Mouse (Mus musculus) hindbrain, embryonic 14.5 days (tissue): Measurements from ENCODE around the gene Cnnm2. TPM values are rescaled to one million over a fixed set of nuclear protein-coding genes. Genes with fewer than 3 reads are reported as not detected.

Source experiments
- ATAC-seq: fragments of 200-750 bp; cut with Nextera tagmentation; 2 replicates; pipeline ENCODE4 v1.8.0; 2017; ENCODE audit warnings: moderate number of reproducible peaks, mild to moderate bottlenecking, moderate TSS enrichment, moderate library complexity; ENCODE audit not compliant: low FRiP score
- DNase-seq: peaks from one replicate; pipeline ENCODE4 v3.0.0-alpha.2; 2015; ENCODE audit warnings: low spot score
- H3K27ac ChIP-seq: fragments of 300-500 bp; sonication (generic); 2 replicates; pipeline ENCODE4 v1.5.1; 2014; ENCODE audit warnings: mild to moderate bottlenecking, moderate library complexity
- H3K27me3 ChIP-seq: fragments of 300-500 bp; sonication (generic); 2 replicates; pipeline ENCODE4 v1.6.1; 2014; ENCODE audit warnings: mild to moderate bottlenecking, low read length, mixed read lengths; ENCODE audit not compliant: control insufficient read depth, insufficient read depth
- H3K36me3 ChIP-seq: fragments of 300-500 bp; sonication (generic); replicated peaks from 2 replicates; pipeline ENCODE4 v1.6.1; 2014; ENCODE audit not compliant: control insufficient read depth, insufficient read depth
- H3K4me1 ChIP-seq: fragments of 300-500 bp; sonication (generic); replicated peaks from 2 replicates; pipeline ENCODE4 v1.6.1; 2014; ENCODE audit warnings: antibody characterized with exemption, low read length, mixed read lengths; ENCODE audit not compliant: control insufficient read depth, insufficient read depth
- H3K4me2 ChIP-seq: fragments of 300-500 bp; sonication (generic); replicated peaks from 2 replicates; pipeline ENCODE4 v1.6.1; 2014; ENCODE audit warnings: mild to moderate bottlenecking, moderate library complexity
- H3K4me3 ChIP-seq: fragments of 300-500 bp; sonication (generic); replicated peaks from 2 replicates; pipeline ENCODE4 v1.5.1; 2014; ENCODE audit warnings: mild to moderate bottlenecking, low read length
- H3K9ac ChIP-seq: fragments of 300-500 bp; sonication (generic); 2 replicates; pipeline ENCODE4 v1.6.1; 2014
- H3K9me3 ChIP-seq: fragments of 300-500 bp; sonication (generic); 2 replicates; pipeline ENCODE4 v1.6.1; 2016; ENCODE audit warnings: low read length; ENCODE audit not compliant: control insufficient read depth
- WGBS: fragments of 180-500 bp; shearing (Covaris S2); extraction: QIAGEN DNeasy Blood & Tissue Kit; methylation state at CpG from one replicate; pipeline ENCODE4 v1.1.7; 2014; 5-methylcytosine and 5-hydroxymethylcytosine counted together
- polyA plus RNA-seq: library from polyadenylated mRNA; unstranded; fragments of >200 nt; fragmentation: Nextera tagmentation; extraction: Ambion mirVana; gene quantifications from 2 replicates; pipeline ENCODE4 v1.2.1, GENCODE M21; 2014

Cnnm2 gene
- polyA plus RNA-seq, 1 experiment from 2014 or later: 10.8 TPM

DNA sequence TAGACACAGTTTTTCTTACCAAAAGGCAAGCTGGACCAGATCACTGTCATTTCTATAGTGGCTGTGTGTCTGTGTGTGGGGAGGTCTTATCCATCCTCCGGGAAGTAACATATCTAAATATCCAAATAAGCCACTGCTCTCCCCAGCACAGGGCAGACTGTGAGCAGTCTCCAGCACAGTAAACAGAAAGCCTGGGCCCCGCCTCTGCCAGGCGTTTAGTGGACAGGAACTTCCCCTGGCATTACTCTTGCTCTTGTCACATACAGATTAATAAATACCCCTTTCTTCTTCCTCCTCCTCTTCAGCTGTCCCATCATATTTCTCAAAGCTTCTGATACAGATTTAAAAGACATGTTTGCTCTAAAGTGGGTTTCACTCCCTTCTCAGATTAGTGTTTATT lies 101.2 kb downstream of the Cnnm2 start:
- no peaks in the 10 kb centered on the region for H3K9me3 ChIP-seq
- H3K27ac ChIP-seq: no peak overlapping the region
- H3K36me3 ChIP-seq: peaks cover 4% of the 10 kb centered on the region; the same call in 1 of the 2 replicates
- WGBS: 83% methylated on average over 3 of the region's 3 CpGs
- DNase-seq (no peak), ATAC-seq (no peak)
- no peak overlapping the region for H3K9ac ChIP-seq
- no peak overlapping the region for H3K4me3 ChIP-seq
- no peak overlapping the region for H3K4me2 ChIP-seq
- no peaks in the 10 kb centered on the region; the same call in 1 of the 2 replicates for H3K4me1 ChIP-seq
- no peaks in the 10 kb centered on the region for H3K27me3 ChIP-seq

DNA sequence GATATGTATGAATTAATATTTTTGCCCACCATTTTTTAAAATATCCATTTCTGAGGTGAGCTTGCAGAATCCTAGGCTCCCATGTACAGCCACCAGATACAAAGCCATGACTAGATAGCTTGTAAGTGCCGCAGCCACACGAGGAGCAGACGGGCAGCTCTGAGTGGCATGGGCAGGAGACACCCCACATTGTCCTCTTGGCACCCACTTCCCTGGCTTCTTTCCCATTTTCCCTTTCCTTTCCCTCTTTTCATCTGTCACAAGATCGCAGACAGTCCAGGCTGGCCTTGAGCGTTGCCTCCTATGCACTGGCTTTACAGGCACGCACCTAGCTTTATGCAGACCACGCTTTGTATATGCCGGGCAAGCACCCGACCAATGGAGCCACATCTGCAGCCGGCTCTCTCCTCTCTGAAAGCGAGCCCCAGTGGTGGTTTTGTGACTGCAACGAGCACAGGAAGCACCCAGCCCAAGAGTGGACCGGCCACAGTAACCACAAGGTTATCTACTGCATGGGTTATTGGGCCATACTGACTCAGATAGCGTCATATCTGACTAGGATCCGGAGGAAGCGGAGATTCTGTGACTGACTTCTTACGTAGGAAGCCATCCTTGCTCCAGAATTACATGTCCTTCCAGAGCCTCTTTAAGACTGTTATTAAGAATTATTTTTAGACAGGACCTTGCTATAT lies 102.0 kb downstream of the Cnnm2 start:
- Histone ChIP-seq H3K9ac (no peak overlapping the region), H3K9me3 (no peaks in the 10 kb centered on the region), H3K36me3 (peaks cover 4% of the 10 kb centered on the region; the same call in 1 of the 2 replicates), H3K4me2 (no peak overlapping the region), H3K27ac (no peak overlapping the region), H3K27me3 (no peaks in the 10 kb centered on the region), H3K4me1 (no peaks in the 10 kb centered on the region), H3K4me3 (no peak overlapping the region)
- ATAC-seq (no peak), DNase-seq (no peak)
- WGBS: 87% methylated on average over 17 of the region's 17 CpGs

DNA sequence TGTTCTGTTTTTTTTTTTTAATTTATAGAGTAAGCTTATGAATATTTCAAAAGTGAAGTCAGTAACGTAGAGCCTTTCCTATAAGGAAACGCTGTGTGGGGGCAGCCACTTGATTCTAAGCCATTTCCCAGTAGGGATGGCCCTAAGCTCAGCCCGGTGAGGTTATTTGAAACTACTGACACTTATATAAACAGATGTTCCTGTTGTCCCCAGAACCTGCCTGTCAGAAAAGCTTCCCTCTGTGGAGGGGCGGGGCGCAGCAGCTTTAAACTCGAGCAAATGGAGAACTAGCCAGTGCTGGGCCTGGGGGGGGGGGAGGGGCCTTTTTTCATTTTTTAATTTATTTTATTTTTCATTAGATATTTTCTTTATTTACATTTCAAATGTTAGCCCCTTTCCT lies 102.7 kb downstream of the Cnnm2 start:
- Histone ChIP-seq H3K4me2 (no peak overlapping the region), H3K4me3 (no peak overlapping the region), H3K27ac (no peak overlapping the region), H3K9ac (no peak overlapping the region), H3K9me3 (no peaks in the 10 kb centered on the region), H3K4me1 (no peaks in the 10 kb centered on the region), H3K36me3 (peaks cover 2% of the 10 kb centered on the region; the same call in 1 of the 2 replicates), H3K27me3 (no peaks in the 10 kb centered on the region)
- ATAC-seq (no peak), DNase-seq (no peak)
- 61% methylated on average over 6 of the region's 6 CpGs for WGBS

DNA sequence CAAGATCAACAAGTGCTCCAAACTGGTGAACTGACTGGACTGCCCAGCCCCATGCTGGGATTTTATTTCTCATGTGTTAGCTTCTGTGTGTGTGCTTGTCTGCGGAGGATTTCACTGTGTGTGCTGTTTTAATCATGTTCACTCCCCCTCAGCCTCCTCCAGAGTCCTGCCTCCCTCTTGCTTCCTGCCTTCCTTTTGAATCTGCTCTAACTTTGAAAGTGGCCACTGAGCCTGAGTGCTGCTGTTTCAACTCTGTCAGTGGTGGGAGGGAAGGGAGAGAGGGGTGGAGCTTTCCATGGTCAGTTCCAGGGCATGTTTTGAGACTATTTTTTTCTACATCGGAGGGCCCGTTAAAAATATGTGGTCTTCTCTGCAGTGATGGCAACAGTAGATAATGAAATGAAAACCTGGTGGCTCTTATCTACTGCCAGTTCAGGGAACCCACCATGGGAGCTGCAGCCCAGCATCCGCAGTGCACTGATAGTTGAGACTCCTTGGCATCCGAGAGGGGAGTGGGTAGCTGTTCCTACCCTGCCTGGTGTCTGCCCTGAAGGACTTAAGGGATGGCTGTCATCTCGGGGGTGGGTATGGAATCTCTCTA lies 103.4 kb downstream of the Cnnm2 start:
- no peak overlapping the region for H3K9ac ChIP-seq
- H3K36me3 ChIP-seq: no peaks in the 10 kb centered on the region
- no peak overlapping the region for H3K4me3 ChIP-seq
- no peaks in the 10 kb centered on the region for H3K27me3 ChIP-seq
- H3K4me1 ChIP-seq: no peaks in the 10 kb centered on the region
- no peaks in the 10 kb centered on the region for H3K9me3 ChIP-seq
- H3K27ac ChIP-seq: no peak overlapping the region
- no peak overlapping the region for H3K4me2 ChIP-seq
- ATAC-seq (no peak), DNase-seq (no peak)
- 80% methylated on average over 6 of the region's 6 CpGs for WGBS

DNA sequence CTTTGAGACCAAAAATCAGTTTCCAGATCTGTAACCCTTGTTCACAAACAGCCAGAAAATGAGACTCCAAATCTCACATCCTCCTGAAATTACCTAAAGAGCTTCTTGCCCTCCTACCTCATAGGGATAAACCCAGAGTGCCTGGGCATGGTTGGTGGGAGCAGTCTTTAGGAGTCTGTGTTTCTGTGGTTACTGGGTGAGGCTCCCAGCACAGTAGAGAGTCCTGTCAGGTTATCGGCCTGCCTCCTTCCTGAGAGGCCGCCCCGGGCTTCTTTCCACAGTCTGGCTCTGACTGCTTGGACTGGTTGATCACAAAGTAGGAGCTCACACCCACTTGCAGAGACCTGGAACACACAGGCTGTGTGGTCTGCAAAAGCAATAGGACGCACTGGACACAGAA lies 104.0 kb downstream of the Cnnm2 start:
- no peaks in the 10 kb centered on the region for H3K27me3 ChIP-seq
- ATAC-seq (no peak), DNase-seq (no peak)
- no peak overlapping the region for H3K9ac ChIP-seq
- H3K9me3 ChIP-seq: no peaks in the 10 kb centered on the region
- no peak overlapping the region for H3K4me2 ChIP-seq
- no peaks in the 10 kb centered on the region for H3K36me3 ChIP-seq
- no peak overlapping the region for H3K27ac ChIP-seq
- no peaks in the 10 kb centered on the region for H3K4me1 ChIP-seq
- no peak overlapping the region for H3K4me3 ChIP-seq
- WGBS: 84% methylated on average over 4 of the region's 4 CpGs

DNA sequence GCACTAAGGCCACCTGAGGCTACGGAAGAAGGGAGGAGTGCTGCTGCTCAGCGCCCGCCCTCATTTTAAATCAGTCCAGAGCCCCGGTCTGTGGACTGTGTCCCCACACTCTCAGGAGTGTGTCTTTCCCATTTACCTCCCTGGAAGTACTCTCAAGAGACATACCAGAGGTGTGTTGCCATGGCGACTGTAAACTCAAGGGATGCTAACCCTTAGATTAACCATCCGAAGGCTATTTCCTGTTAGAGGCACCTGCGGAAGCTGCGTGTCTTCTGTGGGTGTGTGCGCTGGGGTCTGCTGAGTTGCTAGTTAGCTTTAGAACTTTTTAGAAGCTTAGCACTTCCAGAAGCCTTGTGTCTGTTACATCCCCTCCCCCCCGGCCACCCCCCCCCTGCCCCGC lies 107.7 kb downstream of the Cnnm2 start:
- no peaks in the 10 kb centered on the region for H3K27me3 ChIP-seq
- H3K9me3 ChIP-seq: no peaks in the 10 kb centered on the region
- ATAC-seq (no peak), DNase-seq (no peak)
- H3K4me3 ChIP-seq: no peak overlapping the region
- H3K27ac ChIP-seq: no peak overlapping the region
- H3K4me2 ChIP-seq: no peak overlapping the region
- no peaks in the 10 kb centered on the region for H3K36me3 ChIP-seq
- no peak overlapping the region for H3K9ac ChIP-seq
- WGBS: 59% methylated on average over 11 of the region's 11 CpGs
- no peaks in the 10 kb centered on the region for H3K4me1 ChIP-seq

DNA sequence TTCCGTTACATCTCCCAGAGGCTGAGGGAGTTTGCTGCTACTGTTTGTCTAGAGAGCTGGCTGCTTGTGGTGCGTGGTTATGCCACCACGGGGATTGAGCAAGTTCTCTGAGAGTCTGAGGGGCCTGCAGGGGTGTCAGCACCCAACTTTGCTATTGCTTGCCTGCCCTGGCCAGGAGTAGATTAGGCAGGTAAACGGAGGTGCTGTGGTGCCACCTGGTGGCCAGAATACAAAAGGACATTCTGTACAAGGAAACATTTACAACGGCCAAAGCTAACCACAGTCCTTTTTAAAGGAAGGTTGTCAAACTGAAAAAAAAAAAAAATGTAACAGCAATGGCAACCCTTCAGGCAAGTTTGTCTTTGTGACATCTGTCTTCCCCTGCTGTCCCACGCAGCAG lies 108.1 kb downstream of the Cnnm2 start:
- WGBS: 12% methylated on average over 6 of the region's 6 CpGs
- H3K9me3 ChIP-seq: no peaks in the 10 kb centered on the region
- no peak overlapping the region for H3K9ac ChIP-seq
- ATAC-seq: 0 out of 2 replicates have a peak, but pooled peaks have one; percentile 65
- no peak overlapping the region for H3K4me3 ChIP-seq
- no peaks in the 10 kb centered on the region for H3K36me3 ChIP-seq
- no peaks in the 10 kb centered on the region for H3K4me1 ChIP-seq
- peak; percentile 86 for DNase-seq
- no peak overlapping the region for H3K4me2 ChIP-seq
- H3K27me3 ChIP-seq: no peaks in the 10 kb centered on the region
- no peak overlapping the region for H3K27ac ChIP-seq

DNA sequence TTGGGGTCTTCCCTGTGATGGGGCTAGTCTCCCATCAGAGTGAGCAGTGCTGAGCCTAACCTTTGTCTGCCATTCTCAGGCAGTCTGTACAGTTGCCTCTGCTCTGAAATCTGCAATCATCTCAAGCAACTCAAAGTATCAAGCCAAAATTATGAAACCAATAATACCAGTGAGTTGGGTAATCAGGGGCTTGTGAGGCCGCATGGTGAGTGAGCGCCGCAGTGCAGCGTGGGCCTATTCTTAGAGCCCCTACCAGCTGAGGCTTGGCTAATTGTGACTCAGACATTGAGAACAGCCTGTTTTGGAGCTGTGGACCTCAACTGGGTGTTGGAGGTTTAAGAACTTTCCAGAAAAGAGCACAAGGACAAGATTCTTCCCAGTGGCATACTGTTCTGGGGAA lies 109.7 kb downstream of the Cnnm2 start:
- Histone ChIP-seq H3K36me3 (no peaks in the 10 kb centered on the region), H3K9me3 (no peaks in the 10 kb centered on the region), H3K27me3 (no peaks in the 10 kb centered on the region), H3K4me3 (no peak overlapping the region), H3K9ac (no peak overlapping the region), H3K4me2 (no peak overlapping the region), H3K27ac (no peak overlapping the region), H3K4me1 (no peaks in the 10 kb centered on the region)
- ATAC-seq: no peak
- WGBS: 94% methylated on average over 4 of the region's 4 CpGs
- no peak for DNase-seq

DNA sequence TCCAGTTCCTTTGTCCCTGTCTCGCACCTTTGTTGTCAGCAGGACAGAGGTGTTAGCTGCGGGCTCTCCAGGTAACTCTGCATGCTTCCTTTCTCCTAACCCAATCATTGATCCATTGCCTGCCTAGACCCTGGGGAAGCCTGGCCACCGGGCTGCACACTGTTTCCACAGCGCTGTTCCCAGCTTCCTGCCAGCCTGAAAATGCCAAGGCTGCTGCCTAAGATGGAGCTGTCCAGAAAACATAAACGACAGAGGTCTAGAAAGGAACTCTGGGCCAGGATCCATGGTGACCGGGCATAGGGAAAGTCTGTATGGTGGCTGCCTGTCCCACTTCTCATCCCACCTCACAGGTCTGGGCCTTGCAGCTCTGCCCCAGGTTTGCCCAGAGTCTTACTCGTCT lies 110.3 kb downstream of the Cnnm2 start:
- H3K9me3 ChIP-seq: no peaks in the 10 kb centered on the region
- H3K9ac ChIP-seq: no peak overlapping the region
- H3K27me3 ChIP-seq: no peaks in the 10 kb centered on the region
- no peak for DNase-seq
- no peak overlapping the region for H3K4me2 ChIP-seq
- no peak overlapping the region for H3K4me3 ChIP-seq
- H3K36me3 ChIP-seq: no peaks in the 10 kb centered on the region
- H3K4me1 ChIP-seq: no peaks in the 10 kb centered on the region
- no peak for ATAC-seq
- H3K27ac ChIP-seq: no peak overlapping the region
- WGBS: 83% methylated on average over 7 of the region's 7 CpGs
